Mouse (Mus musculus): Measurements from ENCODE around the gene Clec16a. TPM values are rescaled to one million over a fixed set of nuclear protein-coding genes. Genes with fewer than 3 reads are reported as not detected.

Gene Clec16a
- polyA plus RNA-seq, 1 experiment: 15.7 TPM

DNA sequence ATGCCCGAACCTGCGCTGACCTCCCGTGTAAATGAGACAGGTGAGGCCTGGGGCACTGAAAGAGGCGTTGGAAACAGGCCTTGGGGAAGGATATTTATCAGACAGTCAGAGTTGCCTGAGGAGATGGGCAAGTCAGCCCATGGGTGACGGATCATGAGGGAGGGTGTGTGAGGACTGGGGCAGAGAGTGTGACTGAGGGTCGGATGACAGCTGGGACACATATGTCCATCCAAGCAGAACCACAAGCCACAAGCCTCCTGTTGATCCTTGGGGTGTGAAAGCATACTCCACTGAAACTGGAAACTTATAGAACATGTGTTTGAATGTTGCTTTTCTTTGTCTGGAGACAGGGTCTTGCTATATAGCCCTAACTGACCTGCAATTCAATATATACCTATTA, 36.4 kb upstream of the Clec16a start:
- Histone ChIP-seq H3K4me1 (ENCODE audit: control insufficient read depth, insufficient read depth, low read length) (no peaks in the 10 kb centered on the region), H3K27ac (ENCODE audit: insufficient read depth, low read depth, low read length) (no peak overlapping the region), H3K4me3 (ENCODE audit: insufficient read depth, low read depth, low read length) (no peak overlapping the region), H3K27me3 (replicated peaks; ENCODE audit: control insufficient read depth, insufficient read depth, low read length) (no peaks in the 10 kb centered on the region), H3K36me3 (ENCODE audit: control insufficient read depth, insufficient read depth, low read length) (no peaks in the 10 kb centered on the region)
- TF ChIP-seq CTCF (conservative IDR thresholded peaks at IDR 0.05; ENCODE audit: insufficient read depth, insufficient read length, low read depth, low read length) (no peak), POLR2A (IDR thresholded peaks at IDR 0.05; ENCODE audit: low read depth, low read length) (no peak)
- 55% methylated on average over 6 of the region's 6 CpGs for WGBS
- no peak for DNase-seq

DNA sequence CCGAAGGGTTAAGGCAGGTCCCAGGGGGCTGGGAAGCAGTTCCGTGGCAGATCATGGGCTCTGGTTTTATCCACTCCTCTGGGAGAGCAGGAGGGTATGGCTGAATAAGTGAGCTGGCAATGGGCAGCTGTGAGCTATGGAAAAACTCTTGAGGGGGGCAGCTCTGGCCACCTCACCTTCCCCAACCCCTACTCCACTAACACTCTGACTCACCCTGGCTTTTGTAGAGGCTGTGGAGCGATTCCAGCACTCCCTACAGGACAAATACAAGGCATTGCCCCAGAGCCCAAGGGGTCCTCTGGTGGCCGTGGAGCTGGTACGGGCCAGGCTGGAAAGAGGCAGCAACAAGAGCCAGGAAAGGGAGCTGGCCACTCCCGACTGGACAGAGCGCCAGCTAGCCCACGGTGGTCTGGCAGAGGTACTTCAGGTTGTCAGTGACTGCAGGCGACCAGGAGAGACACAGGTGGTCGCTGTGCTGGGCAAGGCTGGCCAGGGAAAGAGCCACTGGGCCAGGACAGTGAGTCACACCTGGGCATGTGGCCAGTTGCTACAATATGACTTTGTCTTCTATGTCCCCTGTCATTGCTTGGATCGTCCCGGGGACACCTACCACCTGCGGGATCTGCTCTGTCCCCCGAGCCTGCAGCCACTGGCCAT, 34.5 kb upstream of the Clec16a start:
- WGBS: 56% methylated on average over 14 of the region's 14 CpGs
- TF ChIP-seq POLR2A (IDR thresholded peaks at IDR 0.05; ENCODE audit: low read depth, low read length) (no peak), CTCF (conservative IDR thresholded peaks at IDR 0.05; ENCODE audit: insufficient read depth, insufficient read length, low read depth, low read length) (no peak)
- no peak overlapping the region for H3K4me3 ChIP-seq (ENCODE audit: insufficient read depth, low read depth, low read length)
- H3K36me3 ChIP-seq (ENCODE audit: control insufficient read depth, insufficient read depth, low read length): no peaks in the 10 kb centered on the region
- DNase-seq: no peak
- H3K4me1 ChIP-seq (ENCODE audit: control insufficient read depth, insufficient read depth, low read length): no peaks in the 10 kb centered on the region
- H3K27ac ChIP-seq (ENCODE audit: insufficient read depth, low read depth, low read length): no peak overlapping the region
- H3K27me3 ChIP-seq (replicated peaks; ENCODE audit: control insufficient read depth, insufficient read depth, low read length): no peaks in the 10 kb centered on the region

DNA sequence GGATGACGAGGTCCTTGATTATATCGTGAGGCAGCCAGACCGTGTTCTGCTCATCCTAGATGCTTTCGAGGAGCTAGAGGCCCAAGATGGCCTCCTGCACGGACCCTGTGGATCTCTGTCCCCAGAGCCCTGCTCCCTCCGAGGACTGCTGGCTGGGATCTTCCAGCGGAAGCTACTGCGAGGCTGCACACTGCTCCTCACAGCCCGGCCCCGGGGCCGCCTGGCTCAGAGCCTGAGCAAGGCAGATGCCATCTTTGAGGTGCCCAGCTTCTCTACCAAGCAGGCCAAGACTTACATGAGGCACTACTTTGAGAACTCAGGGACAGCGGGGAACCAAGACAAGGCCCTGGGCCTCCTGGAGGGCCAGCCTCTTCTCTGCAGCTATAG, 34.0 kb upstream of the Clec16a start:
- no peaks in the 10 kb centered on the region for H3K4me1 ChIP-seq (ENCODE audit: control insufficient read depth, insufficient read depth, low read length)
- no peaks in the 10 kb centered on the region for H3K36me3 ChIP-seq (ENCODE audit: control insufficient read depth, insufficient read depth, low read length)
- WGBS: 87% methylated on average over 12 of the region's 12 CpGs
- H3K27me3 ChIP-seq (replicated peaks; ENCODE audit: control insufficient read depth, insufficient read depth, low read length): no peaks in the 10 kb centered on the region
- no peak overlapping the region for H3K4me3 ChIP-seq (ENCODE audit: insufficient read depth, low read depth, low read length)
- no peak overlapping the region for H3K27ac ChIP-seq (ENCODE audit: insufficient read depth, low read depth, low read length)
- DNase-seq: no peak
- TF ChIP-seq POLR2A (IDR thresholded peaks at IDR 0.05; ENCODE audit: low read depth, low read length): no peak
- no peak for TF ChIP-seq CTCF (conservative IDR thresholded peaks at IDR 0.05; ENCODE audit: insufficient read depth, insufficient read length, low read depth, low read length)

GRCm38 (mm10) chr16:10515953-10516572, 29.1 kb upstream of the Clec16a start:
- DNase-seq: no peak
- Histone ChIP-seq H3K27ac (ENCODE audit: insufficient read depth, low read depth, low read length) (no peak overlapping the region), H3K36me3 (ENCODE audit: control insufficient read depth, insufficient read depth, low read length) (no peaks in the 10 kb centered on the region), H3K4me1 (ENCODE audit: control insufficient read depth, insufficient read depth, low read length) (no peaks in the 10 kb centered on the region), H3K4me3 (ENCODE audit: insufficient read depth, low read depth, low read length) (no peak overlapping the region), H3K27me3 (replicated peaks; ENCODE audit: control insufficient read depth, insufficient read depth, low read length) (no peaks in the 10 kb centered on the region)
- TF ChIP-seq POLR2A (IDR thresholded peaks at IDR 0.05; ENCODE audit: low read depth, low read length) (no peak), CTCF (conservative IDR thresholded peaks at IDR 0.05; ENCODE audit: insufficient read depth, insufficient read length, low read depth, low read length) (no peak)
- 82% methylated on average over 12 of the region's 12 CpGs for WGBS

- H3K4me3 ChIP-seq (ENCODE audit: insufficient read depth, low read depth, low read length): no peak overlapping the region
- H3K36me3 ChIP-seq (ENCODE audit: control insufficient read depth, insufficient read depth, low read length): no peaks in the 10 kb centered on the region
- no peaks in the 10 kb centered on the region for H3K4me1 ChIP-seq (ENCODE audit: control insufficient read depth, insufficient read depth, low read length)
- DNase-seq: no peak
- 61% methylated on average over 5 of the region's 5 CpGs for WGBS
- TF ChIP-seq CTCF (conservative IDR thresholded peaks at IDR 0.05; ENCODE audit: insufficient read depth, insufficient read length, low read depth, low read length) (peak; percentile 37), POLR2A (IDR thresholded peaks at IDR 0.05; ENCODE audit: low read depth, low read length) (no peak)
- H3K27ac ChIP-seq (ENCODE audit: insufficient read depth, low read depth, low read length): no peak overlapping the region
- no peaks in the 10 kb centered on the region for H3K27me3 ChIP-seq (replicated peaks; ENCODE audit: control insufficient read depth, insufficient read depth, low read length)
These were observed 27.1 kb upstream of the Clec16a start for GRCm38 (mm10) chr16:10518030-10518429.

DNA sequence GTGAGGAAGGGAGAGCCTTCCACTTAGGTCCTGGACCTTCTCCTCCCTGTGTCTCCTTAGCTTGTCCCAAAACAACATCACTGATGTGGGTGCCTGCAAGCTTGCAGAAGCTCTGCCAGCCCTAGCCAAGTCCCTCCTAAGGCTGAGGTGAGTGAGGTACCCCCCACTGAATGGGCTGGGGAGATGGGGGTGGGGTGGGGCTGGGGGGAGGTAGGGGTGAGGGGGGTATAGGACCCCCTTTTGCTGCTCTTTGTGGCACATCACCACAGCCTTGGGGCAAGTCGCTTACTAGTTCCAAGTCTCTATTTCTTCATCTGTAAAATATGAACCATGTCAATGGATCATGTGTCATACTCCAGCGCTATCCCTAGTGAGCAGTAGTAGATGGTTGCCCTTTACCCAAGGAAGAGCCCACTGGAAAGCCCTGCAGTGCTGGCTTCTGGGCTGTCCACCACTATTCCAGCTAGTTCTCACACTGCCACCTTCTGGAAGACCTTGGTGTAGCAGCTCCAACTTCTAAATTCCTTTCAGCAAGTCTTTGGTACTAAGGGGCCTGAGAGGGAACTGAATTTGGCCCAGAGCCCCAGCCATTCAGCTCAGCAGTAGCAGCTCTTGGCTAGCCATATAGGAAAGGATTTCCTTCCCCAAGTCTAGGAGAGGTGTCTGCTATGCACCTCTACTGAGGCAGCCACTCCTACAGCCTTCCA, 24.1 kb upstream of the Clec16a start:
- Histone ChIP-seq H3K27me3 (replicated peaks; ENCODE audit: control insufficient read depth, insufficient read depth, low read length) (no peaks in the 10 kb centered on the region), H3K4me1 (ENCODE audit: control insufficient read depth, insufficient read depth, low read length) (0 out of 2 replicates have a peak, but pooled peaks cover 5% of the 10 kb centered on the region), H3K27ac (ENCODE audit: insufficient read depth, low read depth, low read length) (no peak overlapping the region), H3K4me3 (ENCODE audit: insufficient read depth, low read depth, low read length) (no peak overlapping the region), H3K36me3 (ENCODE audit: control insufficient read depth, insufficient read depth, low read length) (no peaks in the 10 kb centered on the region)
- TF ChIP-seq CTCF (conservative IDR thresholded peaks at IDR 0.05; ENCODE audit: insufficient read depth, insufficient read length, low read depth, low read length): peak; percentile 72
- TF ChIP-seq POLR2A (IDR thresholded peaks at IDR 0.05; ENCODE audit: low read depth, low read length): no peak
- DNase-seq: peak; percentile 79
- WGBS: 32% methylated on average over 2 of the region's 2 CpGs

GRCm38 (mm10) chr16:10522811-10523210, 22.3 kb upstream of the Clec16a start:
- Histone ChIP-seq H3K27ac (ENCODE audit: insufficient read depth, low read depth, low read length) (no peak overlapping the region), H3K4me1 (ENCODE audit: control insufficient read depth, insufficient read depth, low read length) (0 out of 2 replicates have a peak, but pooled peaks cover 5% of the 10 kb centered on the region), H3K27me3 (replicated peaks; ENCODE audit: control insufficient read depth, insufficient read depth, low read length) (no peaks in the 10 kb centered on the region), H3K4me3 (ENCODE audit: insufficient read depth, low read depth, low read length) (no peak overlapping the region), H3K36me3 (ENCODE audit: control insufficient read depth, insufficient read depth, low read length) (no peaks in the 10 kb centered on the region)
- WGBS: 80% methylated on average over 1 of the region's 1 CpGs
- DNase-seq: peak; percentile 81
- no peak for TF ChIP-seq POLR2A (IDR thresholded peaks at IDR 0.05; ENCODE audit: low read depth, low read length)
- TF ChIP-seq CTCF (conservative IDR thresholded peaks at IDR 0.05; ENCODE audit: insufficient read depth, insufficient read length, low read depth, low read length): peak; percentile 82

Data from kidney, adult 2 months (tissue).